Mouse (Mus musculus): ENCODE measurements around the gene A630001G21Rik. TPM values are rescaled to one million over a fixed set of nuclear protein-coding genes. Genes with fewer than 3 reads are reported as not detected.
"Not testable (repeated sequence)": the region's sequence is repeated elsewhere in the genome, so short reads cannot be mapped to it uniquely, and the experiment has no call there.

Gene A630001G21Rik
- 0.91 and 0.97 TPM in 2 replicates for polyA plus RNA-seq (2014; fragmentation: Nextera tagmentation; extraction: Ambion mirVana)

GRCm38 (mm10) chr1:85778436-85778835 lies at the start of gene A630001G21Rik:
Gene A630001G21Rik, minus strand, starts transcription at chr1:85778643.
- no peak for ATAC-seq (ENCODE audit: insufficient number of reproducible peaks, insufficient read depth, low FRiP score, low read depth)
- Histone ChIP-seq H3K36me3 (ENCODE audit: control insufficient read depth, insufficient read depth, low read length) (no peaks in the 10 kb centered on the region), H3K27me3 (ENCODE audit: control insufficient read depth, insufficient read depth, low read length) (no peaks in the 10 kb centered on the region), H3K4me3 (ENCODE audit: low read depth, low read length) (no peak within 1 kb of the TSS), H3K4me1 (ENCODE audit: control insufficient read depth, insufficient read depth, low read length) (no peaks in the 10 kb centered on the region), H3K27ac (ENCODE audit: low read length) (no peak within 1 kb of the TSS), H3K4me2 (replicated peaks; ENCODE audit: low read depth, low read length) (no peak within 1 kb of the TSS), H3K9ac (replicated peaks; ENCODE audit: low read depth, low read length) (no peak within 1 kb of the TSS), H3K9me3 (ENCODE audit: control insufficient read depth, low read depth, low read length) (no peaks in the 10 kb centered on the region)
- WGBS, result 90% methylated on average over 4 of the region's 4 CpGs

- no peak for ATAC-seq (ENCODE audit: insufficient number of reproducible peaks, insufficient read depth, low FRiP score, low read depth)
- WGBS, result 61% methylated on average over 5 of the region's 5 CpGs
- H3K4me2 ChIP-seq (replicated peaks; ENCODE audit: low read depth, low read length), result no peak overlapping the region
Measured at GRCm38 (mm10) chr1:85827166-85827565, 48.7 kb upstream of the A630001G21Rik start.

DNA sequence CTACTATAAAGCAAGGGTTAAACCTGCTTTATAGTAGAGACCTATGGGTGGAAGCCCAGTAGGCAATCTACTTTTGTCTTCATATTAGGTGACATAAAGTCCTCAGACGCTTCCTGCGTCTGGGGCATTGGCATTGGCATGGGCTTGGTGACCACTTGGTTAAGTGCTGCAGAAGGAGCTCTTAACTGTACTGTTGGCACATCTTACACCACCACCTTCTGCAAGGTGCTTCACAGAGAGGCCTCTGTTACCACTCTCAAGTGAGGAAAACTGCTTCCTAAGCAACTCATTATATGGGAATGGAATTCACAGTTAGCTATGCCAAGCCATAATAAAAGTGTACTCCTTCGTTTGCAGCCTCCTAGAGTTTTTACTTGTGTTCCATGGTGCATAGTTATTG lies 46.5 kb upstream of the A630001G21Rik start:
- no peak overlapping the region for H3K4me3 ChIP-seq (ENCODE audit: low read depth, low read length)
- WGBS, result 91% methylated on average over 3 of the region's 3 CpGs
- no peaks in the 10 kb centered on the region for H3K27me3 ChIP-seq (ENCODE audit: control insufficient read depth, insufficient read depth, low read length)
- H3K4me2 ChIP-seq (replicated peaks; ENCODE audit: low read depth, low read length), result no peak overlapping the region
- H3K4me1 ChIP-seq (ENCODE audit: control insufficient read depth, insufficient read depth, low read length), result no peaks in the 10 kb centered on the region
- peaks cover 20% of the 10 kb centered on the region; the same call in 1 of the 2 replicates for H3K36me3 ChIP-seq (ENCODE audit: control insufficient read depth, insufficient read depth, low read length)
- H3K9ac ChIP-seq (replicated peaks; ENCODE audit: low read depth, low read length), result no peak overlapping the region
- H3K9me3 ChIP-seq (ENCODE audit: control insufficient read depth, low read depth, low read length), result no peaks in the 10 kb centered on the region
- ATAC-seq (ENCODE audit: insufficient number of reproducible peaks, insufficient read depth, low FRiP score, low read depth), result no peak
- H3K27ac ChIP-seq (ENCODE audit: low read length), result no peak overlapping the region

More at GRCm38 (mm10) chr1:85827166-85827565, 48.7 kb upstream of the A630001G21Rik start:
- no peak overlapping the region for H3K9ac ChIP-seq (replicated peaks; ENCODE audit: low read depth, low read length)
- no peaks in the 10 kb centered on the region for H3K27me3 ChIP-seq (ENCODE audit: control insufficient read depth, insufficient read depth, low read length)
- H3K4me3 ChIP-seq (ENCODE audit: low read depth, low read length), result no peak overlapping the region
- H3K27ac ChIP-seq (ENCODE audit: low read length), result no peak overlapping the region
- peaks cover 13% of the 10 kb centered on the region; the same call in 1 of the 2 replicates for H3K36me3 ChIP-seq (ENCODE audit: control insufficient read depth, insufficient read depth, low read length)
- H3K9me3 ChIP-seq (ENCODE audit: control insufficient read depth, low read depth, low read length), result no peaks in the 10 kb centered on the region
- H3K4me1 ChIP-seq (ENCODE audit: control insufficient read depth, insufficient read depth, low read length), result no peaks in the 10 kb centered on the region

- Histone ChIP-seq H3K9me3 (ENCODE audit: control insufficient read depth, low read depth, low read length) (no peaks in the 10 kb centered on the region), H3K4me1 (ENCODE audit: control insufficient read depth, insufficient read depth, low read length) (no peaks in the 10 kb centered on the region), H3K4me3 (ENCODE audit: low read depth, low read length) (no peak overlapping the region), H3K27me3 (ENCODE audit: control insufficient read depth, insufficient read depth, low read length) (no peaks in the 10 kb centered on the region), H3K9ac (replicated peaks; ENCODE audit: low read depth, low read length) (no peak overlapping the region), H3K36me3 (ENCODE audit: control insufficient read depth, insufficient read depth, low read length) (peaks cover 21% of the 10 kb centered on the region), H3K27ac (ENCODE audit: low read length) (no peak overlapping the region), H3K4me2 (replicated peaks; ENCODE audit: low read depth, low read length) (no peak overlapping the region)
- no peak for ATAC-seq (ENCODE audit: insufficient number of reproducible peaks, insufficient read depth, low FRiP score, low read depth)
- 82% methylated on average over 8 of the region's 8 CpGs for WGBS
Measured at GRCm38 (mm10) chr1:85822239-85822638, 43.8 kb upstream of the A630001G21Rik start.

GRCm38 (mm10) chr1:85819695-85820094 lies 41.3 kb upstream of the A630001G21Rik start:
- Histone ChIP-seq H3K4me2 (replicated peaks; ENCODE audit: low read depth, low read length) (no peak overlapping the region), H3K4me1 (ENCODE audit: control insufficient read depth, insufficient read depth, low read length) (no peaks in the 10 kb centered on the region), H3K27ac (ENCODE audit: low read length) (no peak overlapping the region), H3K9ac (replicated peaks; ENCODE audit: low read depth, low read length) (no peak overlapping the region), H3K36me3 (ENCODE audit: control insufficient read depth, insufficient read depth, low read length) (peaks cover 19% of the 10 kb centered on the region), H3K27me3 (ENCODE audit: control insufficient read depth, insufficient read depth, low read length) (no peaks in the 10 kb centered on the region), H3K9me3 (ENCODE audit: control insufficient read depth, low read depth, low read length) (no peaks in the 10 kb centered on the region), H3K4me3 (ENCODE audit: low read depth, low read length) (no peak overlapping the region)
- WGBS, result 91% methylated on average over 1 of the region's 1 CpGs
- ATAC-seq (ENCODE audit: insufficient number of reproducible peaks, insufficient read depth, low FRiP score, low read depth), result no peak

DNA sequence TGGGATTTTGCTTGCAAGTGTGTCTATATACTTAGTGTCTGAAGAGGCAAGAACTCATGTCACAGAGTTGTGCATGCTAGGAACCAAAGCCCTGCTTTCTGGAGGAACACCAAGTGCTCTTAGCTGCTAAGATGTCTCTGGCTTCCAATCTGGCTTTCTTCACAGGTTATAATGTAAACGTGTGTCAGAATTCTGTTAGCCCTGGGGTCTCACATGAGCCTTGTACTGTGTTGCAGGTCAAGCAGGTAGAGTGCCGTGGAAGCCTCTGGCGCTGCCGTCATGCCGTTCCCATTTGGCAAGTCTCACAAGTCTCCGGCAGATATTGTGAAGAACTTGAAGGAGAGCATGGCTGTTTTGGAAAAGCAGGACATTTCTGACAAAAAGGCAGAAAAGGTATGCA lies 39.7 kb upstream of the A630001G21Rik start:
- WGBS, result 58% methylated on average over 6 of the region's 6 CpGs

GRCm38 (mm10) chr1:85814213-85814612 lies 35.8 kb upstream of the A630001G21Rik start:
- not testable (repeated sequence) for H3K27me3 ChIP-seq (ENCODE audit: control insufficient read depth, insufficient read depth, low read length); H3K9me3 ChIP-seq (ENCODE audit: control insufficient read depth, low read depth, low read length); H3K4me3 ChIP-seq (ENCODE audit: low read depth, low read length); H3K4me2 ChIP-seq (replicated peaks; ENCODE audit: low read depth, low read length); H3K9ac ChIP-seq (replicated peaks; ENCODE audit: low read depth, low read length); H3K36me3 ChIP-seq (ENCODE audit: control insufficient read depth, insufficient read depth, low read length); H3K27ac ChIP-seq (ENCODE audit: low read length); H3K4me1 ChIP-seq (ENCODE audit: control insufficient read depth, insufficient read depth, low read length)
- 0 out of 2 replicates have a peak, but pooled peaks have one; percentile 25 for ATAC-seq (ENCODE audit: insufficient number of reproducible peaks, insufficient read depth, low FRiP score, low read depth)

More for the DNA sequence above, 39.7 kb upstream of the A630001G21Rik start:
- H3K4me2 ChIP-seq (replicated peaks; ENCODE audit: low read depth, low read length), result no peak overlapping the region
- no peak overlapping the region for H3K4me3 ChIP-seq (ENCODE audit: low read depth, low read length)
- no peak overlapping the region for H3K9ac ChIP-seq (replicated peaks; ENCODE audit: low read depth, low read length)
- ATAC-seq (ENCODE audit: insufficient number of reproducible peaks, insufficient read depth, low FRiP score, low read depth), result no peak
- H3K27ac ChIP-seq (ENCODE audit: low read length), result no peak overlapping the region
- H3K36me3 ChIP-seq (ENCODE audit: control insufficient read depth, insufficient read depth, low read length), result peaks cover 15% of the 10 kb centered on the region
- no peaks in the 10 kb centered on the region for H3K4me1 ChIP-seq (ENCODE audit: control insufficient read depth, insufficient read depth, low read length)
- H3K27me3 ChIP-seq (ENCODE audit: control insufficient read depth, insufficient read depth, low read length), result no peaks in the 10 kb centered on the region
- H3K9me3 ChIP-seq (ENCODE audit: control insufficient read depth, low read depth, low read length), result no peaks in the 10 kb centered on the region

- H3K4me2 ChIP-seq (replicated peaks; ENCODE audit: low read depth, low read length), result no peak overlapping the region
- H3K4me1 ChIP-seq (ENCODE audit: control insufficient read depth, insufficient read depth, low read length), result peaks cover 9% of the 10 kb centered on the region
- no peaks in the 10 kb centered on the region for H3K9me3 ChIP-seq (ENCODE audit: control insufficient read depth, low read depth, low read length)
- 0 out of 2 replicates have a peak overlapping the region, but pooled peaks have one; percentile 44 for H3K27ac ChIP-seq (ENCODE audit: low read length)
- WGBS, result 53% methylated on average over 2 of the region's 2 CpGs
- no peak overlapping the region for H3K9ac ChIP-seq (replicated peaks; ENCODE audit: low read depth, low read length)
- H3K4me3 ChIP-seq (ENCODE audit: low read depth, low read length), result no peak overlapping the region
- 0 out of 2 replicates have a peak, but pooled peaks have one; percentile 49 for ATAC-seq (ENCODE audit: insufficient number of reproducible peaks, insufficient read depth, low FRiP score, low read depth)
- H3K27me3 ChIP-seq (ENCODE audit: control insufficient read depth, insufficient read depth, low read length), result no peaks in the 10 kb centered on the region
- H3K36me3 ChIP-seq (ENCODE audit: control insufficient read depth, insufficient read depth, low read length), result no peaks in the 10 kb centered on the region
Measured at GRCm38 (mm10) chr1:85810787-85811186, 32.3 kb upstream of the A630001G21Rik start.

DNA sequence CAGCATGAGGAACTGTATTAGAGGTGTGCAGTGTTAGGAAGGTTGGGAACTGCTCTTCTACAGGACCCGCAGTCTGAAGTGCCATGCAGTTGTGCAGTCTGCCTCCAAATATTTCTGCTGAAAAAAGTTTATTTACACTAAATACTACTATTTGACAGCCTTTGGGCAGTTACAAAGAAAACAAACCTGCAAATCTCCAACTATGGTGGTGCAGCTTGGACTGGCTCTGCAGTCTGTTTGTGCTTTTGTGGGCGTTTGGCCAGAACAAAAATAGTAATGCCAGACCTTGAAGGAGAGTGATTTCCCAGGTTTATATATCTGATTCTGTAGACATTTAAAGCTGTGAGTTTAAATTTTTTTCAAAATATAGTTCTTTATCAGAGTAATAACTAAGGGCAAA lies 31.9 kb upstream of the A630001G21Rik start:
- WGBS, result 59% methylated on average over 2 of the region's 2 CpGs
- ATAC-seq (ENCODE audit: insufficient number of reproducible peaks, insufficient read depth, low FRiP score, low read depth), result no peak
- Histone ChIP-seq H3K9me3 (ENCODE audit: control insufficient read depth, low read depth, low read length) (no peaks in the 10 kb centered on the region), H3K36me3 (ENCODE audit: control insufficient read depth, insufficient read depth, low read length) (no peaks in the 10 kb centered on the region), H3K27me3 (ENCODE audit: control insufficient read depth, insufficient read depth, low read length) (no peaks in the 10 kb centered on the region), H3K4me3 (ENCODE audit: low read depth, low read length) (no peak overlapping the region), H3K4me1 (ENCODE audit: control insufficient read depth, insufficient read depth, low read length) (peaks cover 9% of the 10 kb centered on the region), H3K27ac (ENCODE audit: low read length) (peak overlapping the region; percentile 17; the same call in 1 of the 2 replicates), H3K9ac (replicated peaks; ENCODE audit: low read depth, low read length) (no peak overlapping the region), H3K4me2 (replicated peaks; ENCODE audit: low read depth, low read length) (no peak overlapping the region)
